Mouse (Mus musculus) CH12.LX (cell line): ENCODE data around the gene Heatr5a. TPM values are rescaled to one million over a fixed set of nuclear protein-coding genes. Genes with fewer than 3 reads are reported as not detected.

ENCODE experiments used
- DNase-seq: peaks from one replicate; pipeline ENCODE4 v3.0.0-alpha.2; 2013; ENCODE audit errors: extremely low read depth
- H3K27ac ChIP-seq: 2 replicates; pipeline ENCODE4 v1.5.1; 2012; ENCODE audit warnings: low read depth, mild to moderate bottlenecking, control low read depth, moderate library complexity; ENCODE audit not compliant: insufficient read depth
- H3K27me3 ChIP-seq: replicated peaks from 2 replicates; pipeline ENCODE3; 2012; ENCODE audit warnings: inconsistent platforms
- H3K36me3 ChIP-seq, 2 experiments: replicated peaks in 1 of 2; 2 replicates each; pipeline versions ENCODE3 to v1.6.1; 2012; ENCODE audit warnings: inconsistent platforms in 1 of 2, low read length in 1 of 2, mild to moderate bottlenecking in 1 of 2, mixed read lengths in 1 of 2, moderate library complexity in 1 of 2; ENCODE audit not compliant: control insufficient read depth in 1 of 2, insufficient read depth in 1 of 2
- H3K4me1 ChIP-seq, 2 experiments: 2 replicates each; pipeline ENCODE4 v1.6.1; 2012; ENCODE audit warnings: inconsistent platforms in 1 of 2, moderate library complexity in 1 of 2; ENCODE audit not compliant: insufficient read depth in 2 of 2, control insufficient read depth in 1 of 2
- H3K4me2 ChIP-seq: 2 replicates; pipeline ENCODE4 v1.6.1; 2012; ENCODE audit warnings: low read depth, mild to moderate bottlenecking, control low read depth; ENCODE audit not compliant: poor library complexity, insufficient read depth, severe bottlenecking
- H3K4me3 ChIP-seq, 3 experiments: fragments of 150-350 bp in 1 of 3; sonication (generic) in 1 of 3; replicated peaks in 1 of 3; 2 replicates each; pipeline versions ENCODE3 to v1.5.1; 2011 to 2012; ENCODE audit warnings: low read depth in 2 of 3, low read length in 2 of 3, mild to moderate bottlenecking in 2 of 3, moderate library complexity in 2 of 3, control low read depth in 1 of 3, improper control_type of control experiment in 1 of 3, inconsistent platforms in 1 of 3, mixed read lengths in 1 of 3; ENCODE audit not compliant: poor library complexity in 1 of 3
- H3K79me2 ChIP-seq: replicated peaks from 2 replicates; pipeline ENCODE4 v1.6.1; 2012; ENCODE audit warnings: mild to moderate bottlenecking, moderate library complexity; ENCODE audit not compliant: control insufficient read depth, poor library complexity, insufficient read depth, severe bottlenecking; ENCODE audit errors: extremely low read depth
- H3K9ac ChIP-seq: 2 replicates; pipeline ENCODE4 v1.6.1; 2012; ENCODE audit warnings: low read depth, mild to moderate bottlenecking, control low read depth, moderate library complexity; ENCODE audit not compliant: insufficient read depth
- H3K9me3 ChIP-seq: replicated peaks from 2 replicates; pipeline ENCODE3; 2012; ENCODE audit warnings: low read length, inconsistent platforms, mixed read lengths
- BHLHE40 ChIP-seq: IDR thresholded peaks from 2 replicates; pipeline ENCODE4 v1.6.1; 2011; ENCODE audit warnings: mild to moderate bottlenecking, low read depth, low read length, improper control_type of control experiment
- ELF1 ChIP-seq: IDR thresholded peaks from 2 replicates; pipeline ENCODE4 v1.6.1; 2014; ENCODE audit warnings: low read depth, mild to moderate bottlenecking, inconsistent platforms, low read length, improper control_type of control experiment
- EP300 ChIP-seq: IDR thresholded peaks from 2 replicates; pipeline ENCODE4 v1.6.1; 2011; ENCODE audit warnings: low read length, improper control_type of control experiment
- HCFC1 ChIP-seq: IDR thresholded peaks from 2 replicates; pipeline ENCODE4 v1.6.1; 2012; ENCODE audit warnings: low read depth, mild to moderate bottlenecking, inconsistent platforms, low read length, improper control_type of control experiment
- JUN ChIP-seq: IDR thresholded peaks from 2 replicates; pipeline ENCODE4 v1.6.1; 2011; ENCODE audit warnings: low read depth, mild to moderate bottlenecking, low read length, improper control_type of control experiment, moderate library complexity; ENCODE audit not compliant: insufficient read depth
- MAX ChIP-seq: IDR thresholded peaks from 2 replicates; pipeline ENCODE4 v1.6.1; 2011; ENCODE audit warnings: low read length, improper control_type of control experiment
- NRF1 ChIP-seq: IDR thresholded peaks from 2 replicates; pipeline ENCODE4 v1.6.1; 2014; ENCODE audit warnings: low read depth, mild to moderate bottlenecking, inconsistent platforms, low read length, improper control_type of control experiment, moderate library complexity
- PAX5 ChIP-seq: IDR thresholded peaks from 2 replicates; pipeline ENCODE4 v1.6.1; 2012; ENCODE audit warnings: low read length, inconsistent platforms, mixed read lengths
- POLR2A ChIP-seq: IDR thresholded peaks from 2 replicates; pipeline ENCODE4 v1.6.1; 2011; ENCODE audit warnings: low read depth, mild to moderate bottlenecking, improper control_type of control experiment, low read length
- RAD21 ChIP-seq: IDR thresholded peaks from 2 replicates; pipeline ENCODE4 v1.6.1; 2011; ENCODE audit warnings: low read depth, mild to moderate bottlenecking, low read length, improper control_type of control experiment, moderate library complexity
- UBTF ChIP-seq: IDR thresholded peaks from 2 replicates; pipeline ENCODE4 v1.6.1; 2012; ENCODE audit warnings: low read depth, mild to moderate bottlenecking, inconsistent platforms, low read length, improper control_type of control experiment, moderate library complexity
- ZKSCAN1 ChIP-seq: IDR thresholded peaks from 2 replicates; pipeline ENCODE4 v1.6.1; 2012; ENCODE audit warnings: low read depth, inconsistent platforms, low read length, improper control_type of control experiment, borderline replicate concordance
- ZNF384 ChIP-seq: IDR thresholded peaks from 2 replicates; pipeline ENCODE4 v1.6.1; 2012; ENCODE audit warnings: low read depth, low read length, improper control_type of control experiment, inconsistent platforms
- dilution Hi-C: fragments of 300-500 bp; cut with MboI; formaldehyde crosslinking; loops from 2 replicates; pipeline ENCODE4 v1.14.3; 2020; ENCODE audit warnings: low sequenced_read_pairs; ENCODE audit not compliant: extremely low pct_unique_long_range_greater_than_20kb, extremely low pct_ligation_motif_present
- in situ Hi-C: fragments of 300-500 bp; cut with MboI; formaldehyde crosslinking; loops from 3 replicates; pipeline ENCODE4 v1.14.3; 2019; ENCODE audit warnings: low sequenced_read_pairs, low pct_ligation_motif_present, low pct_unique_long_range_greater_than_20kb, mixed read lengths
- polyA plus RNA-seq: library from polyadenylated mRNA; unstranded; fragments of >175 nt; gene quantifications from 2 replicates; pipeline ENCODE4 v1.2.1, GENCODE M21; 2012; ENCODE audit warnings: low read depth; ENCODE audit not compliant: insufficient read length
- total RNA-seq, 2 experiments: library from RNA; depleted of rRNA; stranded (reverse); fragments of 300-350 nt in 1 of 2; fragments of >200 nt in 1 of 2; gene quantifications; 2 replicates each; pipeline ENCODE4 v1.2.3; 2012 to 2014

The Heatr5a gene
- total and polyA plus RNA-seq, 3 experiments: 5.4 to 7.3 (median 6.4) TPM

DNA sequence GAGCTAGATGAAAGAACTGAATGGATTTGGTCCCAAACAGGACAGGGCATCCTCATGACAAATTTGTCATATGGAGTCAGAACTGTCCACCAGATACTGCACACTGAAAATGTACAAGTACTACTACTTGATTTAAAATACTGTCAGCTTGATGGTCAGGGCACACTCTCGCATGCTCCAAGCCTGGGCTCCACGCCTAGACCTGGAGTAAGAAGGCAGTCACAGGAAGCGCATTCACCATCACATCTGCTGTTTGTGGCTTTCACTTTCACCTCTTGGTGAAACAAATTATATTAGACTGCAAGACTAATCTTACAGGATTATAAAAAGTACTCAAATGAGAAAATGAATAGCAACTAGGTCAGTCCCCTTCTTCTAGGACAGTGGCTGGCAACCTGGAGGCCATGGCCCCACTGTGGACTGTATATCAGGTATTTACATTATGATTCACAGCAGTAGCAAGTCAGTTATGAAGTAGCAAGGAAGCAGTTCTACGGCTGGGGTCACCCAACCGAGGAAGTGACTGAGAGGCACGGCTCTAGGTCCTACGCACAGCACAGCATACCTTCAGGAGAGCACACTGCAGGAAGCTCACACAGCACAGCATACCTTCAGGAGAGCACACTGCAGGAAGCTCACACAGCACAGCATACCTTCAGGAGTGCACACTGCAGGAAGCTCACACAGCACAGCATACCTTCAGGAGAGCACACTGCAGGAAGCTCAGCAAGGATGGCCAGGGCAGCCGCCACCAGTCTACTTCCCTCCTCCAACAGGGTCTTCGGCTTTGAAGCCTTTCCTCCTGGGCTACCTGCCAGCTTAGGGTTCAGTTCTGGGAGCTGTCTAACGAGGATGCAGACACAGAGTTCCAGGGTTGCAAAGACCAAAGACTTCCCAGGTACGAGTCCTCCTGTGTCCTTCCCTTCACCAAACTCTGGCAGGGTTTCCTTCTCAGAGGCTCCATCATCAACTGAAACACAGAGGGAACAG lies 83.5 kb downstream of the Heatr5a start:
- TF ChIP-seq ZKSCAN1 (no peak), EP300 (0 out of 2 replicates have a peak, but pooled peaks have one; percentile 9), NRF1 (0 out of 2 replicates have a peak, but pooled peaks have one; percentile 6)
- H3K27ac ChIP-seq: no peak overlapping the region
- dilution Hi-C loops: no loop called here
- peak; percentile 53 for DNase-seq
- H3K4me2 ChIP-seq: no peak overlapping the region; the same call in 1 of the 2 replicates
- no peaks in the 10 kb centered on the region for H3K79me2 ChIP-seq
- H3K27me3 ChIP-seq: no peaks in the 10 kb centered on the region
- H3K9me3 ChIP-seq: no peaks in the 10 kb centered on the region
- peaks cover 17 to 57% of the 10 kb centered on the region in 2 experiments for H3K36me3 ChIP-seq
- in situ Hi-C loops: no loop called here
- peaks cover 7 to 16% of the 10 kb centered on the region in 2 experiments for H3K4me1 ChIP-seq
- H3K9ac ChIP-seq: no peak overlapping the region
- peak overlapping the region in 1 of 3 experiments; percentile 22 for H3K4me3 ChIP-seq

- Histone ChIP-seq H3K4me2 (no peak overlapping the region), H3K9me3 (no peaks in the 10 kb centered on the region), H3K36me3 (peaks cover 14 to 57% of the 10 kb centered on the region in 2 experiments), H3K4me3 (no peak overlapping the region), H3K9ac (no peak overlapping the region), H3K27ac (no peak overlapping the region), H3K79me2 (no peaks in the 10 kb centered on the region), H3K4me1 (peaks cover 7 to 16% of the 10 kb centered on the region in 2 experiments), H3K27me3 (no peaks in the 10 kb centered on the region)
- dilution Hi-C loops (no loop called here), in situ Hi-C loops (no loop called here)
- no peak for DNase-seq
- TF ChIP-seq RAD21 (no peak), HCFC1 (no peak), UBTF (no peak), ELF1 (no peak), MAX (no peak), POLR2A (no peak), JUN (no peak), PAX5 (no peak), ZNF384 (no peak), BHLHE40 (no peak)
Observed at GRCm38 (mm10) chr12:51886369-51886768, 84.8 kb downstream of the Heatr5a start.
